Mouse (Mus musculus) heart, embryonic 13.5 days (tissue): Measurements from ENCODE around the gene Dgki. TPM values are rescaled to one million over a fixed set of nuclear protein-coding genes. Genes with fewer than 3 reads are reported as not detected.

Experiments used
- ATAC-seq: fragments of 200-750 bp; cut with Nextera tagmentation; 2 replicates; pipeline ENCODE4 v1.8.0; 2017; ENCODE audit warnings: moderate TSS enrichment; ENCODE audit not compliant: insufficient number of reproducible peaks, low FRiP score, low TSS enrichment; ENCODE audit errors: extremely low read depth
- H3K27ac ChIP-seq: fragments of 300-500 bp; sonication (generic); replicated peaks from 2 replicates; pipeline ENCODE4 v1.5.1; 2015; ENCODE audit warnings: moderate library complexity, mild to moderate bottlenecking, inconsistent platforms
- H3K27me3 ChIP-seq: fragments of 300-500 bp; sonication (generic); replicated peaks from 2 replicates; pipeline ENCODE4 v1.6.1; 2015; ENCODE audit warnings: mild to moderate bottlenecking, inconsistent platforms
- H3K36me3 ChIP-seq: fragments of 300-500 bp; sonication (generic); 2 replicates; pipeline ENCODE4 v1.6.1; 2015; ENCODE audit warnings: mild to moderate bottlenecking, inconsistent platforms
- H3K4me1 ChIP-seq: fragments of 300-500 bp; sonication (generic); 2 replicates; pipeline ENCODE4 v1.6.1; 2015; ENCODE audit warnings: inconsistent platforms
- H3K4me2 ChIP-seq: fragments of 300-500 bp; sonication (generic); 2 replicates; pipeline ENCODE4 v1.6.1; 2015; ENCODE audit warnings: inconsistent platforms, mild to moderate bottlenecking, moderate library complexity
- H3K4me3 ChIP-seq: fragments of 300-500 bp; sonication (generic); 2 replicates; pipeline ENCODE4 v1.5.1; 2015; ENCODE audit warnings: moderate library complexity, mild to moderate bottlenecking, inconsistent platforms
- H3K9ac ChIP-seq: fragments of 300-500 bp; sonication (generic); 2 replicates; pipeline ENCODE4 v1.6.1; 2015; ENCODE audit warnings: inconsistent platforms, mild to moderate bottlenecking, moderate library complexity
- H3K9me3 ChIP-seq: fragments of 300-500 bp; sonication (generic); 2 replicates; pipeline ENCODE4 v1.6.1; 2016; ENCODE audit warnings: inconsistent platforms
- WGBS: fragments of 180-500 bp; shearing (Covaris S2); methylation state at CpG from one replicate; pipeline ENCODE4 v1.1.7; 2015; ENCODE audit warnings: mixed read lengths; 5-methylcytosine and 5-hydroxymethylcytosine counted together
- polyA plus RNA-seq: library from polyadenylated mRNA; unstranded; fragments of >200 nt; fragmentation: Nextera tagmentation; extraction: Ambion mirVana; gene quantifications from 2 replicates; pipeline ENCODE4 v1.2.1, GENCODE M21; 2015

Dgki gene
- polyA plus RNA-seq, 1 experiment from 2014 or later, result 0.63 TPM

DNA sequence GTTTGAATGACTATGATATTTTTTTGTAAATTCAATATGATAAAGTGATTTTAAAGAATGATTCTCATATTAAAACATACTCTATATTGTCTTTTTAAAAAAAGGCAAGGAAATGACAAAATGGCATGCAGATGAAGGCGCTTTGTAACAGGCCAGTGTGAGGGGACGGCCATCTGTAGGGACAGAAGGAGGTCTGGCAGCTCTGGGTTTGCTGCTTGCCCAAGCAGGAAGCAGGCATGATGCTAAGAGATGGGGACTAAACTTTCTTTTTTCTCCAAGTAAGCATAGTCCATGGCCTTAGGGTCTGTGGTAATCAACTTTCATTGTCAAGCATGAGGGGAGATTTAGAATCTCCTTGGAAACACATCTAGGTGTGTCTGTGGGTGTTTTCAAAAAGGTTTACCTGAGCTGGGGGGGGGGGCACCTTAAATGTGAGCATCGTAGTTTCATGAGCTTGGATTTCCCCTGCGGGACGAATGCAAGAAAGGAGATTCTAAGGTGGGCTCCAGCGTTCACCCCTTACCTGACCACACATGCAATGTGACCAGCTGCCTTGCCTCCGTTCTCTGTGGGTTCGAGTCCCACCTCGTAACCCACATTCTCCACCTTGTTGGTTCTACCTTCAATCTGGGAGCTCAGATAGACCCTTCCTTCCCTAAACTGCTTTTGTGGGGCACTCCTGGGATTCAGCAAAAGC lies 26.1 kb upstream of the Dgki start:
- H3K9ac ChIP-seq, result no peak overlapping the region
- H3K9me3 ChIP-seq, result no peaks in the 10 kb centered on the region
- peaks cover 52% of the 10 kb centered on the region for H3K4me1 ChIP-seq
- 87% methylated on average over 9 of the region's 9 CpGs for WGBS
- no peaks in the 10 kb centered on the region for H3K27me3 ChIP-seq
- H3K4me2 ChIP-seq, result no peak overlapping the region
- peak overlapping the region; percentile 58 for H3K27ac ChIP-seq
- no peak overlapping the region for H3K4me3 ChIP-seq
- peaks cover 20% of the 10 kb centered on the region for H3K36me3 ChIP-seq
- ATAC-seq, result no peak

DNA sequence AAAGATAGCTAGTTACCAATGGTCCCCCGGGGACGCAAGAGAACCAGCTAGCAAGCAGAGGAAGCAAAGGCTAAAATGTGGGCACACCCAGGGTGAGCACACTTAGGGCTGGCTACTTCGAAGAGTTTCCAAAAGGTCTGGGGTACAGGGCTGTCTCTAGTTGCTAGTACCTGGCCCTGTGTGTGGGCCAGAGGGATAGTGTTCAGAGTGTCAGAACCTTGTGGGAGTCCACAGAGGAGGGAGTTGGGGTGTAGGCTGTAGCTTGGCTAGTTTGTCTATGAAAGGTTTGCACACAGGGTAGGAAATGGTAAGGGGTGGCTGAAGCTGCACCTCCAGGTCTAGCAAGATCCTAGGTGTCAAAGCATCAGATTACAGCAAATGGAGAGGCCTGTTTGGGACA lies 25.1 kb upstream of the Dgki start:
- no peak overlapping the region for H3K27ac ChIP-seq

DNA sequence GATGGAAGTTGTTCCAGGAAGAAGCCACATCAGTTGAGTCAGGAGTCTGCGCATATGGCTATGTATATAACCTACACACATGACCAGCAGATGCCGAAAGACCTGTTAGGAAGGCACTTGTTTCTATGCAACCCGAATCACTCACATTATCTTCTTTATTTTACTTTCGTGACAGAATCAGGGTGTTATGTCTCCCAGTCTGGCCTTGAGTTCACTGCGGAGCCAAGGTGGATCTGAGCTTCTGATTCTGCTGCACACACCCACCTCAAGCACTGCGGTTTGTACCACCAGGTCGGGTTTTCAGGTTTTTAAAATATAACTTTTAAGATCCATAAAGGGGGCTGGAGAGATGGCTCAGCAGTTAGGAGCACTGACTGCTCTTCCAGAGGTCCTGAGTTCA lies 22.7 kb upstream of the Dgki start:
- Histone ChIP-seq H3K4me3 (no peak overlapping the region), H3K27ac (no peak overlapping the region), H3K9me3 (no peaks in the 10 kb centered on the region), H3K4me2 (no peak overlapping the region), H3K9ac (no peak overlapping the region), H3K27me3 (no peaks in the 10 kb centered on the region), H3K4me1 (peaks cover 20% of the 10 kb centered on the region), H3K36me3 (no peaks in the 10 kb centered on the region)
- WGBS, result 84% methylated on average over 7 of the region's 7 CpGs
- no peak for ATAC-seq

More for the DNA sequence above, 25.1 kb upstream of the Dgki start:
- no peak overlapping the region for H3K9ac ChIP-seq
- WGBS, result 69% methylated on average over 3 of the region's 3 CpGs
- no peaks in the 10 kb centered on the region for H3K9me3 ChIP-seq
- H3K27me3 ChIP-seq, result no peaks in the 10 kb centered on the region
- ATAC-seq, result no peak
- H3K4me3 ChIP-seq, result no peak overlapping the region
- H3K4me2 ChIP-seq, result no peak overlapping the region
- H3K36me3 ChIP-seq, result peaks cover 17% of the 10 kb centered on the region
- H3K4me1 ChIP-seq, result peaks cover 44% of the 10 kb centered on the region

DNA sequence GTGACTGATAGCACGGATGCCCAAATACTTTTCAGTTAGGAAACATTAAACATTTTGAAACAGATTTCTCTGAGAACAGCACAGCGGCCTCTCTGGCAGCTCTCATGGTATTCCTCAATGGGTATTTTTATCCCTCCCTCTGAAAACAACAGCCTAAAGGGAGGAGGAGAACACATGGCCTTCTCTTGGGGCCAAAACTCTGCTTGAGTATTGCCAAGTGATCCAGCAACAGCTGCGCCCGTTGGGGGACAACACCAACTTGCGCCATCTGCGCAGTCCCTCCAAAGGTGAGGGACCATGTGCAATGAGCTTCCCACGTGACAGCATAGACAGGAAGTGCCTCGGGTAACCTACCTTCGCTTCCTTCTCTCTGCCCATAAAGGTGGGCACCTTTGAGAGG lies 22.1 kb upstream of the Dgki start:
- H3K27me3 ChIP-seq, result no peaks in the 10 kb centered on the region
- ATAC-seq, result no peak
- no peak overlapping the region for H3K4me2 ChIP-seq
- WGBS, result 78% methylated on average over 9 of the region's 9 CpGs
- no peak overlapping the region for H3K27ac ChIP-seq
- H3K4me3 ChIP-seq, result no peak overlapping the region
- H3K4me1 ChIP-seq, result peaks cover 16% of the 10 kb centered on the region
- no peaks in the 10 kb centered on the region for H3K9me3 ChIP-seq
- H3K36me3 ChIP-seq, result no peaks in the 10 kb centered on the region
- no peak overlapping the region for H3K9ac ChIP-seq

DNA sequence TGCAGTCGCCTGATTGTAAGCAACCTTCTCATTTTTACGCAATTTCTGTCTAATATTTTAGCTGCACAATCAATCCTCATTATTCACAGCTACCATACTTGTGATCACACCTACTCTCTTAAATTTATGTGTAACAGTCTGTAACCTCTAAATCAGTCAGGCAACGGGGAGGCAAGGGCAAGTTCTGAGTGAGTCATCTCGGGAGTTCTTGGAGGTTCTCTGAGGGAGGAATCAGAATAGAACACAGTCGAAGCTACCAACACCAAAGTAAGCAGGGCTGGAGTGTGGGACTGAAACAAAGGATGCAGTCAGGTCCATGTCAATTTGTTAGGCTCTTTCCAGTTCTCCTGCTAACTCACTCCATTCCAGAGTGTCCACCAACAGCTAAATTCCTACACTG lies 17.9 kb upstream of the Dgki start:
- Histone ChIP-seq H3K9me3 (no peaks in the 10 kb centered on the region), H3K4me2 (no peak overlapping the region), H3K4me3 (no peak overlapping the region), H3K9ac (no peak overlapping the region), H3K4me1 (no peaks in the 10 kb centered on the region), H3K36me3 (no peaks in the 10 kb centered on the region), H3K27ac (no peak overlapping the region), H3K27me3 (no peaks in the 10 kb centered on the region)
- ATAC-seq, result no peak
- whole genome bisulfite sequencing, result 58% methylated on average over 5 of the region's 5 CpGs

DNA sequence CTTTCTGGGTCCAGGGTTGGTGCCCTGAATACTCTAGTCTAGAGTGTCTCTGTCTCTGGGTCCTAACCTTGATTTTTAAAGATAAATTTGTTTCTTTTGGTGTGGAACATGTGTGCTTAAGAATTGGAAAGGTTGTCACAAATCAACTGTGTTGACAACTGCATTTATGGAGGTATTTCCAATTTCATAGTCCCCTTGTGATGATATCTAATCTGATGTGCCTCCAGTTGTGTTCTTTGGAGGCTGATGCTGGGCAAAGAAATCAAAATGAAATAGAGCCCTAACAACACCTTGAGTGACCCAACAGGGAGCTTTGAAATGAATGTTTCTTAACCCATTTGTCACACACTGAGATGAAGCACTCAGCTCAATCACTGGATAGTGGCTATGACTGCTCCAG lies 15.5 kb upstream of the Dgki start:
- Histone ChIP-seq H3K27me3 (no peaks in the 10 kb centered on the region), H3K4me1 (no peaks in the 10 kb centered on the region), H3K9me3 (no peaks in the 10 kb centered on the region), H3K9ac (no peak overlapping the region), H3K4me3 (no peak overlapping the region), H3K27ac (no peak overlapping the region), H3K4me2 (no peak overlapping the region), H3K36me3 (no peaks in the 10 kb centered on the region)
- no peak for ATAC-seq

DNA sequence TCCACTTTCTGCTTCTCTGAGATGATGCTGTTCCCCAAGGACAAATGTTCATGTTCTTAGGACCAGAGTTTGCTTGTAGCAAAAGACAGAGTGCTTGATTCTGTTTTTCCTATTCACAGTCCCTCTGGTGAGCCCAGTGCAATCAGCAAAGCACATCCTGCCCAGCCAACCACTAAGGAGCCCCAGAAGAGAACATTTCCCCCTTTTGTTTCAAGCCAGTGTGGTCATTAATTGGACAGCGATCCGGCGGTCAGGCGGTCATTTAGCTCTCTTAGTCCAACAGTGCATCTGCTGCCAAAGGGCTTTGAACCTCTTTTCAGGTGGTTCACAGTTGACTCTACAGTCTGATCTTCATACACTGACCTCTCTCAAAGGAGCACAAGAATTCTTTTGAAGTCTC lies 10.6 kb upstream of the Dgki start:
- H3K27ac ChIP-seq, result no peak overlapping the region
- H3K36me3 ChIP-seq, result no peaks in the 10 kb centered on the region
- H3K4me1 ChIP-seq, result no peaks in the 10 kb centered on the region
- no peak overlapping the region for H3K9ac ChIP-seq
- 75% methylated on average over 4 of the region's 4 CpGs for WGBS
- H3K4me3 ChIP-seq, result no peak overlapping the region
- H3K9me3 ChIP-seq, result no peaks in the 10 kb centered on the region
- H3K4me2 ChIP-seq, result no peak overlapping the region
- no peak for ATAC-seq
- H3K27me3 ChIP-seq, result no peaks in the 10 kb centered on the region

DNA sequence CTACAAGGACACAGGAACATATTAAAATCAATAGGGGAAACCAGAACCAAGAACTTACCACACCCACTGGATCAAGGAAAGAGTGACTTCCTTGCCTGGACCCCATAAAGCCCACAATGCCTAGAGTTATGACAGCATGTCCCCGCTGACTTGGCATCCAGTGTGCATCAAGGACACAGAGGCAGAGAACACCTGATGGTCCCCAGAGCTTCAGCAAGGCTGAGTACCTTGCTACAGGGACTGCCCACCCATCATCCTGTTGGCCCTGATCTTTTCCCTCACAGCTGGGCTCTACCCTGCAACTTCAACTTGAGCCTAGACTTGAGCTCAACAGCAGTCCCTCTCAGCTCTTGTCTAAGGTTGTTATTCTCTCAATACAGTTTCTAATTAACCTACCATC lies 6.6 kb upstream of the Dgki start:
- Histone ChIP-seq H3K9ac (no peak overlapping the region), H3K9me3 (no peaks in the 10 kb centered on the region), H3K4me3 (no peak overlapping the region), H3K27ac (no peak overlapping the region), H3K4me2 (no peak overlapping the region), H3K27me3 (peaks cover 13% of the 10 kb centered on the region), H3K4me1 (no peaks in the 10 kb centered on the region), H3K36me3 (no peaks in the 10 kb centered on the region)
- ATAC-seq, result no peak
- 71% methylated on average over 1 of the region's 1 CpGs for WGBS

DNA sequence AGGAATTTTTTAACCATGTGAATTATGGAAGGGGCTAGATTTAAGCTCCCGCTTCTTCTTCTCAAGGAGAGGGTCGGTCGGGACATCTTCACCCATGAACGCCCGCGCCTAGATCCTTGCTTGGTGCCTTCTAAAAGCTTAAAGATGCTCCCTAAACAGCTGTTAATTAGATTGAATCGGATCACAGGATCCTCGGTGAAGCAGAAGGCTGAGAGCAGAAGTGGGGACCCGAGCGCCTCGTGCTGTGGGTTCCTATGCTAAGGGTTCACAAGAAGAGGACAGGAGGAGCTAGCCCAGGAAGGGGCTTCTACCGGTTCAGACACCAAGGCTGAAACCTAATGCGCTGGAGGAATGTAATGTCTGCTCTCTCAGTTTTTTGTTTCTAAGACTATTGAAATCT lies 508 bp upstream of the Dgki start:
- WGBS, result 16% methylated on average over 13 of the region's 13 CpGs
- Histone ChIP-seq H3K9me3 (no peaks in the 10 kb centered on the region), H3K4me2 (peak overlapping the region; percentile 97), H3K27me3 (peaks cover 65% of the 10 kb centered on the region), H3K9ac (peak overlapping the region; percentile 83), H3K4me1 (peaks cover 19% of the 10 kb centered on the region), H3K4me3 (peak overlapping the region; percentile 72), H3K36me3 (no peaks in the 10 kb centered on the region), H3K27ac (no peak overlapping the region)
- ATAC-seq, result no peak

DNA sequence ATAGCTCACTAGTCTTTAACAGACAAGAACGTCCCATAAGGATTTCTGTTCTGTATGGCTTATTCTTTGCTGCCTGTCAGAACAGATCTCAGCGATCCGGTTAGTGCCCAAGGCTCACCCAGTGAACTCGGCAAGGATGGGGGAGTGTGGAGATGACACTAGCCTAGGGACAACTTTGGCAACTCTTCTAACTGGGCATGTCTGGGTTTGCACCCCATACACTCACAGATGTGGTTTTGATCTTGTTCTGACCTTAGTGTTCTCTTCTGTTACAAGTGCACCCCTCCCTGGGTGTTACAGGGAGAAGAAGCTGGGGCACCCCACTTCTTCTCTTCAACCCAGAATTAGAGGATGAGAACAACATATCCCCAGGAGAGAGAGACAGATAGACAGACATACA lies 1.0 kb downstream of the Dgki start:
- Histone ChIP-seq H3K9me3 (no peaks in the 10 kb centered on the region), H3K36me3 (no peaks in the 10 kb centered on the region), H3K27me3 (peaks cover 65% of the 10 kb centered on the region), H3K4me2 (peak overlapping the region; percentile 97), H3K4me3 (peak overlapping the region; percentile 72), H3K27ac (no peak overlapping the region), H3K9ac (peak overlapping the region; percentile 83), H3K4me1 (peaks cover 19% of the 10 kb centered on the region)
- 36% methylated on average over 4 of the region's 4 CpGs for WGBS
- no peak for ATAC-seq

DNA sequence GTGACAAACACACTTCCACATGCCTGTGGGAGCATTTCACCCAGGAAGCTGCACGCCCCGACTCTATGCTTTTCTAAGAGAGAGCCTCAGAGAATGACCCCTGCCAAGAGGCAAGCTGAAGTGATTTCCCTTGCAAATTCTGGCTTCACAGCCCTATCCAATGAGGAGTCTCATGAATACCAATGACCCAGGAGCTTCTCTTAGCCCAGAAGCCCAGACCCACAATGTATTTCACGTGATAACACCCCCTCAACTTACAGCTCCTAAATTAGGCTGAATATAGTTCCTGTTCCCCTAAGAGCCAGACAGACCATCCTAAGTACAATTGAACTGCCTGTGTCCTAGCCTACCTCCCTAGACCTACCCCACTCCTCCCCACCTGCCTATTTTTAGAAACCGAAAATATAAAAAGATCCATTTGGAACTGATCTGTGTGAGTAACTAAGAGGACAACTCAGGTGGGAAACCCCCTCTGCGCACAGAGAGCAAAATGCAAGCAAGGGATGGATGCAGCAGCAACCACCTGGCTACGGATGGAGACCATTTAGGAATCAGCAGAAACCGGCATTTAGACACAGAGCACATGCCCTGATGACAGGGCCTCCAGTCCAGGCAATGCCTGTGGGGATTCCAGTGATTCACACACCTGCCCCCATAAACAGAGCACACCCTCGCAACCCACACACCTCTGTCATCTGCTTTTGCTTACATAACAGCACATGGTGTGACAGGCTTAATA lies 2.1 kb downstream of the Dgki start:
- ATAC-seq, result no peak
- Histone ChIP-seq H3K9ac (no peak overlapping the region), H3K4me3 (no peak overlapping the region), H3K4me2 (no peak overlapping the region), H3K36me3 (no peaks in the 10 kb centered on the region), H3K4me1 (peaks cover 19% of the 10 kb centered on the region), H3K27me3 (peaks cover 61% of the 10 kb centered on the region), H3K27ac (no peak overlapping the region), H3K9me3 (no peaks in the 10 kb centered on the region)
- WGBS, result 47% methylated on average over 8 of the region's 8 CpGs

DNA sequence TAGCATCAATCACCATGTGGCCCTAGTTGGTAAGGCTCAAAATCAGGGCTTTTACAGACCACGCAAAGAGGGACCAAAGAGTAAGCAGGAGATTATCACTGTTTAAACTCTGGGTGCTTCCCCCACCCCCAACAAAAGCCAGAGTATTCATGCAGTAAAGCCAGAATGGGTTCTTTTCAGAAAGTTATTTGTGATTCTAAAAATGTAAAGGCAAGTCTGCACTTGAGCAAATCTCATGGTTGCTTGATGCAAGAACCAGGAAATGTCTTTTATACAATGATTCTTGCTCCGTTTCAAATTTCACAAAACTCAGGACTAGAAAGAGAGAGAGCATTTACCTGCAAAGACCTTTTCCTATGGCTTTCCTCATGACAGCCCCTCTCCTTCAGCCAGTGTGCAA lies 7.9 kb downstream of the Dgki start:
- Histone ChIP-seq H3K4me2 (no peak overlapping the region), H3K27me3 (peaks cover 7% of the 10 kb centered on the region), H3K4me1 (peaks cover 11% of the 10 kb centered on the region), H3K4me3 (no peak overlapping the region), H3K9ac (no peak overlapping the region), H3K27ac (no peak overlapping the region), H3K36me3 (no peaks in the 10 kb centered on the region), H3K9me3 (no peaks in the 10 kb centered on the region)
- WGBS, result 84% methylated on average over 2 of the region's 2 CpGs
- no peak for ATAC-seq
